Mouse (Mus musculus): Measurements from ENCODE around the gene Orm1. TPM values are rescaled to one million over a fixed set of nuclear protein-coding genes. Genes with fewer than 3 reads are reported as not detected.

Gene Orm1
- 124 TPM for polyA plus RNA-seq (2014; fragmentation: Illumina TruSeq; extraction: RNeasy Lipid Tissue Mini Kit (QIAGEN cat#74804); ENCODE audit: low read depth, low replicate concordance)

GRCm38 (mm10) chr4:63344295-63344694 is at the start of gene Orm1:
Gene Orm1, plus strand, starts transcription at chr4:63344560.

GRCm38 (mm10) chr4:63355877-63356665 is 11.7 kb downstream of the Orm1 start, which contains the start of gene Orm3:
Gene Orm3, plus strand, starts transcription at chr4:63356162.

GRCm38 (mm10) chr4:63362150-63362549 is 17.8 kb downstream of the Orm1 start, which contains the start of gene Orm2:
Gene Orm2, plus strand, starts transcription at chr4:63362449.

Other genes with a start within 250 kb of the Orm1 start
- not detected for gene Ambp, start 189.8 kb upstream of the Orm1 start, polyA plus RNA-seq (2014; fragmentation: Illumina TruSeq; extraction: RNeasy Lipid Tissue Mini Kit (QIAGEN cat#74804); ENCODE audit: low read depth, low replicate concordance)
- gene Kif12, start 172.4 kb upstream of the Orm1 start, polyA plus RNA-seq (2014; fragmentation: Illumina TruSeq; extraction: RNeasy Lipid Tissue Mini Kit (QIAGEN cat#74804); ENCODE audit: low read depth, low replicate concordance): 1.3 TPM
- gene Col27a1, start 130.6 kb upstream of the Orm1 start, polyA plus RNA-seq (2014; fragmentation: Illumina TruSeq; extraction: RNeasy Lipid Tissue Mini Kit (QIAGEN cat#74804); ENCODE audit: low read depth, low replicate concordance): 8.6 TPM
- gene Orm3, start 11.6 kb downstream of the Orm1 start, polyA plus RNA-seq (2014; fragmentation: Illumina TruSeq; extraction: RNeasy Lipid Tissue Mini Kit (QIAGEN cat#74804); ENCODE audit: low read depth, low replicate concordance): 7.1 TPM
- 0.61 TPM for gene Orm2, start 17.9 kb downstream of the Orm1 start, polyA plus RNA-seq (2014; fragmentation: Illumina TruSeq; extraction: RNeasy Lipid Tissue Mini Kit (QIAGEN cat#74804); ENCODE audit: low read depth, low replicate concordance)
- gene Akna, start 58.8 kb downstream of the Orm1 start, polyA plus RNA-seq (2014; fragmentation: Illumina TruSeq; extraction: RNeasy Lipid Tissue Mini Kit (QIAGEN cat#74804); ENCODE audit: low read depth, low replicate concordance): 5.3 TPM
- gene Whrn, start 151.4 kb downstream of the Orm1 start, polyA plus RNA-seq (2014; fragmentation: Illumina TruSeq; extraction: RNeasy Lipid Tissue Mini Kit (QIAGEN cat#74804); ENCODE audit: low read depth, low replicate concordance): 13.9 TPM
- gene Atp6v1g1, start 200.2 kb downstream of the Orm1 start, polyA plus RNA-seq (2014; fragmentation: Illumina TruSeq; extraction: RNeasy Lipid Tissue Mini Kit (QIAGEN cat#74804); ENCODE audit: low read depth, low replicate concordance): 340 TPM
- 14.1 TPM for gene Tmem268, start 214.2 kb downstream of the Orm1 start, polyA plus RNA-seq (2014; fragmentation: Illumina TruSeq; extraction: RNeasy Lipid Tissue Mini Kit (QIAGEN cat#74804); ENCODE audit: low read depth, low replicate concordance)